Mouse (Mus musculus): ENCODE results near the gene Ppp2r5c.
A peak's percentile ranks its signal among the peaks of the same experiment; 100 is the strongest.

The Ppp2r5c gene

GRCm38 (mm10) chr12:110489946-110490701 lies 43.2 kb downstream of the Ppp2r5c start:
- DNase-seq, result no peak

- peak; percentile 70 to 83 for DNase-seq
Measured at GRCm38 (mm10) chr12:110492436-110492835, 45.5 kb downstream of the Ppp2r5c start.

GRCm38 (mm10) chr12:110493597-110494369 lies 46.9 kb downstream of the Ppp2r5c start:
- DNase-seq, result peak in 1 of 2 experiments; percentile 61

- DNase-seq, result no peak
Measured at GRCm38 (mm10) chr12:110494846-110495245, 47.9 kb downstream of the Ppp2r5c start.

GRCm38 (mm10) chr12:110495260-110495659 lies 48.3 kb downstream of the Ppp2r5c start:
- no peak for DNase-seq

- DNase-seq, result no peak
Measured at GRCm38 (mm10) chr12:110496016-110496415, 49.1 kb downstream of the Ppp2r5c start.

- DNase-seq, result no peak
Measured at GRCm38 (mm10) chr12:110497013-110497412, 50.1 kb downstream of the Ppp2r5c start.

GRCm38 (mm10) chr12:110497485-110497884 lies 50.6 kb downstream of the Ppp2r5c start:
- no peak for DNase-seq

GRCm38 (mm10) chr12:110498283-110499224 lies 51.6 kb downstream of the Ppp2r5c start:
- DNase-seq, result no peak

GRCm38 (mm10) chr12:110499225-110499992 lies 52.5 kb downstream of the Ppp2r5c start:
- DNase-seq, result no peak

- DNase-seq, result no peak
Measured at GRCm38 (mm10) chr12:110500095-110500494, 53.2 kb downstream of the Ppp2r5c start.

GRCm38 (mm10) chr12:110503406-110504144 lies 56.7 kb downstream of the Ppp2r5c start:
- no peak for DNase-seq

GRCm38 (mm10) chr12:110504145-110504490 lies 57.2 kb downstream of the Ppp2r5c start:
- no peak for DNase-seq

GRCm38 (mm10) chr12:110504793-110505192 lies 57.9 kb downstream of the Ppp2r5c start:
- DNase-seq, result no peak

GRCm38 (mm10) chr12:110506046-110506445 lies 59.1 kb downstream of the Ppp2r5c start:
- DNase-seq, result peak in 1 of 2 experiments; percentile 59

- peak in 1 of 2 experiments; percentile 1 for DNase-seq
Measured at GRCm38 (mm10) chr12:110507714-110508297, 60.9 kb downstream of the Ppp2r5c start.

- peak in 1 of 2 experiments; percentile 2 for DNase-seq
Measured at GRCm38 (mm10) chr12:110508680-110509079, 61.8 kb downstream of the Ppp2r5c start.

- DNase-seq, result no peak
Measured at GRCm38 (mm10) chr12:110510171-110510871, 63.4 kb downstream of the Ppp2r5c start.

- DNase-seq, result no peak
Measured at GRCm38 (mm10) chr12:110511201-110511600, 64.3 kb downstream of the Ppp2r5c start.

- DNase-seq, result no peak
Measured at GRCm38 (mm10) chr12:110511856-110512433, 65.0 kb downstream of the Ppp2r5c start.

All from thymus, postnatal 36 days (tissue).